Mouse (Mus musculus): Measurements from ENCODE around the gene Fth1.

DNA sequence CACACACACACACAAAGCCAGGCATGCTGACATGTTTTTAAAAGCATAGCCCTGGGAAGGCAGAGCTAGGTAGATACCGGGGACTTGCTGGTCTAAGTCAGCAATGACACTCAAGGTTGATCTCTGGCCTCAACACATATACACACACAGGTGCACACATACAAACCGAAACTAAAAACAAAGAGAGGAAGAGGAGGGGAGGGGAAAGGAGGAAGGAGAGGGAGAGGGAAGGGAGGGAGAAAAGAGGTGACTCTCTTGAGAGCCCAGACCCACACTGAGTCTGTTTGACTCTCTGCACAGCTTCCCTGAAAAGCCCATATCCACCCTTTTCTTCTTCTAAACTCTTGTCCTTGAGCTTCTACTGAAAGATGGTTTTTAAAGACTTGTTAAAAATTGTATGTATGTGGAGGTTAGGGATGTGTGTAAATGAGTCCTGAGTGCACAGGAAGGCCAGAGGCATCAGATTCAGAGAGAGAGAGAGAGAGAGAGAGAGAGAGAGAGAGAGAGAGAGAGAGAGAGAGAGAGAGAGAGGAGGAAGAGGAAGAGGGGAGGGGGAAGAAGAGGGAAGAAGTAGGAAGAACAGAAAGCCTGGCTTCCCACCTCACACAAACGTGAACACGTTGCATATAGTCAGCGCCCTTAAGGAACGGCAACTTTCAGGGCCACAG, 42.1 kb upstream of the Fth1 start:
- TF ChIP-seq POLR2A (IDR thresholded peaks at IDR 0.05; ENCODE audit: control insufficient read depth, low read depth, low read length): no peak
- TF ChIP-seq CTCF (IDR thresholded peaks at IDR 0.05; ENCODE audit: control insufficient read depth, insufficient read depth, insufficient replicate concordance, low read depth, low read length): no peak

Data from testis, adult 2 months (tissue).